Mouse (Mus musculus) adrenal gland, postnatal 10 days (tissue): Measurements from ENCODE around the gene Enoph1. TPM values are rescaled to one million over a fixed set of nuclear protein-coding genes. Genes with fewer than 3 reads are reported as not detected.

Experiments
- DNase-seq: peaks from one replicate; pipeline ENCODE4 v3.0.0; 2021; ENCODE audit warnings: mixed read lengths
- total RNA-seq, 2 experiments: library from RNA; stranded (reverse); gene quantifications; 2 replicates each; pipeline ENCODE4 v1.2.3; 2021

The Enoph1 gene
- total RNA-seq, 2 experiments from 2014 or later, result 23.2 to 29.4 TPM

- DNase-seq, result peak; percentile 45
Measured at GRCm38 (mm10) chr5:100040281-100040784, 548 bp downstream of the Enoph1 start.

GRCm38 (mm10) chr5:100041272-100041671, 1.5 kb downstream of the Enoph1 start:
- DNase-seq, result no peak

GRCm38 (mm10) chr5:100042467-100042866, 2.7 kb downstream of the Enoph1 start:
- DNase-seq, result no peak

GRCm38 (mm10) chr5:100043361-100043760, 3.6 kb downstream of the Enoph1 start:
- DNase-seq, result peak; percentile 84

GRCm38 (mm10) chr5:100044030-100044429, 4.2 kb downstream of the Enoph1 start:
- no peak for DNase-seq

GRCm38 (mm10) chr5:100044621-100045020, 4.8 kb downstream of the Enoph1 start:
- DNase-seq, result no peak

- no peak for DNase-seq
Measured at GRCm38 (mm10) chr5:100046096-100046495, 6.3 kb downstream of the Enoph1 start.

GRCm38 (mm10) chr5:100047143-100047640, 7.4 kb downstream of the Enoph1 start:
- DNase-seq, result no peak

- peak; percentile 55 for DNase-seq
Measured at GRCm38 (mm10) chr5:100047871-100048270, 8.1 kb downstream of the Enoph1 start.

GRCm38 (mm10) chr5:100049904-100050303, 10.1 kb downstream of the Enoph1 start:
- no peak for DNase-seq

- DNase-seq, result no peak
Measured at GRCm38 (mm10) chr5:100052728-100053127, 12.9 kb downstream of the Enoph1 start.

GRCm38 (mm10) chr5:100054807-100055547, 15.2 kb downstream of the Enoph1 start:
- DNase-seq, result no peak

- DNase-seq, result peak; percentile 66
Measured at GRCm38 (mm10) chr5:100055866-100056369, 16.1 kb downstream of the Enoph1 start.

- no peak for DNase-seq
Measured at GRCm38 (mm10) chr5:100057461-100058209, 17.9 kb downstream of the Enoph1 start.

GRCm38 (mm10) chr5:100058729-100059128, 18.9 kb downstream of the Enoph1 start:
- no peak for DNase-seq

GRCm38 (mm10) chr5:100059326-100059725, 19.5 kb downstream of the Enoph1 start:
- no peak for DNase-seq

GRCm38 (mm10) chr5:100060876-100061275, 21.1 kb downstream of the Enoph1 start:
- no peak for DNase-seq

GRCm38 (mm10) chr5:100067579-100067978, 27.8 kb downstream of the Enoph1 start:
- peak; percentile 57 for DNase-seq

GRCm38 (mm10) chr5:100069526-100069925, 29.7 kb downstream of the Enoph1 start:
- no peak for DNase-seq

GRCm38 (mm10) chr5:100070255-100070654, 30.5 kb downstream of the Enoph1 start:
- DNase-seq, result peak; percentile 94

- DNase-seq, result no peak
Measured at GRCm38 (mm10) chr5:100071541-100071940, 31.8 kb downstream of the Enoph1 start.

- DNase-seq, result no peak
Measured at GRCm38 (mm10) chr5:100072557-100072956, 32.8 kb downstream of the Enoph1 start.

- DNase-seq, result no peak
Measured at GRCm38 (mm10) chr5:100074571-100074970, 34.8 kb downstream of the Enoph1 start.
